Mouse (Mus musculus) intestine, embryonic 14.5 days (tissue): ENCODE results near the gene Pdp2. TPM values are rescaled to one million over a fixed set of nuclear protein-coding genes. Genes with fewer than 3 reads are reported as not detected.
"Not testable (repeated sequence)": the region's sequence is repeated elsewhere in the genome, so short reads cannot be mapped to it uniquely, and the experiment has no call there.

Source experiments
- ATAC-seq: fragments of 200-750 bp; cut with Nextera tagmentation; replicated peaks from 2 replicates; pipeline ENCODE4 v1.8.0; 2017; ENCODE audit warnings: low read depth, moderate number of reproducible peaks, moderate TSS enrichment, moderate library complexity; ENCODE audit not compliant: low FRiP score, low TSS enrichment
- DNase-seq: peaks from one replicate; pipeline ENCODE4 v3.0.0-alpha.2; 2018; ENCODE audit warnings: low spot score
- H3K27ac ChIP-seq: fragments of 300-500 bp; sonication (generic); 2 replicates; pipeline ENCODE4 v1.5.1; 2014; ENCODE audit warnings: low read depth, mild to moderate bottlenecking, control low read depth
- H3K27me3 ChIP-seq: fragments of 300-500 bp; sonication (generic); replicated peaks from 2 replicates; pipeline ENCODE4 v1.6.1; 2014; ENCODE audit warnings: low read length, control low read depth; ENCODE audit not compliant: control insufficient read depth, insufficient read depth
- H3K36me3 ChIP-seq: fragments of 300-500 bp; sonication (generic); 2 replicates; pipeline ENCODE4 v1.6.1; 2014; ENCODE audit warnings: low read length, control low read depth; ENCODE audit not compliant: control insufficient read depth, insufficient read depth
- H3K4me1 ChIP-seq: fragments of 300-500 bp; sonication (generic); replicated peaks from 2 replicates; pipeline ENCODE4 v1.6.1; 2014; ENCODE audit warnings: low read length, control low read depth, mixed read lengths; ENCODE audit not compliant: control insufficient read depth, insufficient read depth
- H3K4me2 ChIP-seq: fragments of 300-500 bp; sonication (generic); 2 replicates; pipeline ENCODE4 v1.6.1; 2014; ENCODE audit warnings: low read length
- H3K4me3 ChIP-seq: fragments of 300-500 bp; sonication (generic); 2 replicates; pipeline ENCODE4 v1.5.1; 2014; ENCODE audit warnings: low read depth, low read length, control low read depth, mixed read lengths
- H3K9ac ChIP-seq: fragments of 300-500 bp; sonication (generic); 2 replicates; pipeline ENCODE4 v1.6.1; 2014; ENCODE audit warnings: mild to moderate bottlenecking, low read length
- H3K9me3 ChIP-seq: fragments of 300-500 bp; sonication (generic); 2 replicates; pipeline ENCODE4 v1.6.1; 2016; ENCODE audit warnings: low read length, control low read depth; ENCODE audit not compliant: control insufficient read depth
- WGBS: fragments of 180-500 bp; shearing (Covaris S2); extraction: QIAGEN DNeasy Blood & Tissue Kit; methylation state at CpG from one replicate; pipeline ENCODE4 v1.1.7; 2014; 5-methylcytosine and 5-hydroxymethylcytosine counted together
- polyA plus RNA-seq: library from polyadenylated mRNA; unstranded; fragments of >200 nt; fragmentation: Nextera tagmentation; extraction: Ambion mirVana; gene quantifications from 2 replicates; pipeline ENCODE4 v1.2.1, GENCODE M21; 2014

The Pdp2 gene
- polyA plus RNA-seq, 1 experiment from 2014 or later: 14.9 TPM

DNA sequence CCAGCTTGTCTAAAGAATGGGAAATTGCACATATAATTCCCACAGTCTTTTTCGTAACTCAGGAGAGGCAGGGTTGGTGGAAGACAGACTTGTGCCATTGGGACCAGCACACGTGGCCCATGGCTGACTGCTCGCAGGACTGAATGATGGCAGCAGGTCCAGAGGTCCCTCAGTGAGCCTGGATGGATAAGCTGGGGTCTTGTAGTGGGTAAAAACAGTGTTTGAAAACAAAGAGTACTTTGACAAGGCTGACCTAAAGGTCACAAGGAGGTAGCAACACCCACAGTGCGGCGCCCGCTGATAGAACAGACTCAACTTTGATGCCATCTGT, 51.0 kb downstream of the Pdp2 start:
- peak overlapping the region; percentile 75 for H3K9ac ChIP-seq
- 73% methylated on average over 6 of the region's 6 CpGs for WGBS
- H3K4me1 ChIP-seq: peaks cover 15% of the 10 kb centered on the region
- H3K27ac ChIP-seq: peak overlapping the region; percentile 43
- H3K4me3 ChIP-seq: peak overlapping the region; percentile 88
- no peak for ATAC-seq
- DNase-seq: no peak
- H3K4me2 ChIP-seq: peak overlapping the region; percentile 80
- H3K9me3 ChIP-seq: no peaks in the 10 kb centered on the region
- H3K27me3 ChIP-seq: no peaks in the 10 kb centered on the region
- H3K36me3 ChIP-seq: peaks cover 27% of the 10 kb centered on the region

DNA sequence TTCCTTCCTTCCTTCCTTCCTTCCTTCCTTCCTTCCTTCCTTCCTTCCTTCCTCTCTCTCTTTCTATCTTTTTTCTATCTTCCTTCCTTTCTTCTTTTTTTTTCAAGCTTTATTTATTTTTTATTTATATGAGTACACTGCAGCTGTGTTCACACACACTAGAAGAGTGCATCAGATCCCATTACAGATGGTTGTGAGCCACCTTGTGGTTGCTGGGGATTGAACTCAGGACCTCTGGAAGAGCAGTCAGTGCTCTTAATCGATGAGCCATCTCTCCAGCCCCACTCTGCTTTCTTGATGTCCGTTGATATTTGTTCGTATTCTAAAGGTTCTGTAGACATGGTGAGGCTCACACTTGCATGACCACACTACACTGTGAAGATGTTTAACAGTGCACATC, 52.9 kb downstream of the Pdp2 start:
- DNase-seq: peak; percentile 13

More for the DNA sequence above, 52.9 kb downstream of the Pdp2 start:
- WGBS: 66% methylated on average over 3 of the region's 3 CpGs
- H3K9me3 ChIP-seq, H3K9ac ChIP-seq, H3K27me3 ChIP-seq, H3K4me2 ChIP-seq, H3K27ac ChIP-seq, H3K4me3 ChIP-seq, ATAC-seq, H3K36me3 ChIP-seq: not testable (repeated sequence)
- peaks cover 15% of the 10 kb centered on the region for H3K4me1 ChIP-seq

Other genes starting within 250 kb of the Pdp2 start
- gene Cmtm4, start 195.6 kb upstream of the Pdp2 start, polyA plus RNA-seq: 7.0 and 7.5 TPM in 2 replicates
- gene Dync1li2, start 148.4 kb upstream of the Pdp2 start, polyA plus RNA-seq: 46.1 and 55.3 TPM in 2 replicates
- 0.34 and 0.36 TPM in 2 replicates for gene Terb1, start 81.5 kb upstream of the Pdp2 start, polyA plus RNA-seq
- gene Nae1, start 56.8 kb upstream of the Pdp2 start, polyA plus RNA-seq: 85.8 and 98.9 TPM in 2 replicates
- gene Car7, start 56.8 kb upstream of the Pdp2 start, polyA plus RNA-seq: 0.92 and 2.0 TPM in 2 replicates
- 0.15 and 0.42 TPM in 2 replicates for gene Cdh16, start 32.9 kb downstream of the Pdp2 start, polyA plus RNA-seq
- 3.8 and 4.0 TPM in 2 replicates for gene Rrad, start 39.9 kb downstream of the Pdp2 start, polyA plus RNA-seq
- 86.7 and 92.2 TPM in 2 replicates for gene Ciao2b, start 50.5 kb downstream of the Pdp2 start, polyA plus RNA-seq
- gene Ces2a, start 142.6 kb downstream of the Pdp2 start, polyA plus RNA-seq: 0.42 and 1.1 TPM in 2 replicates
- gene Ces2b, start 240.1 kb downstream of the Pdp2 start, polyA plus RNA-seq: 0.09 and 0.27 TPM in 2 replicates